ENCODE assay signal across 8 mouse cellular contexts in the genomic region with DNA sequence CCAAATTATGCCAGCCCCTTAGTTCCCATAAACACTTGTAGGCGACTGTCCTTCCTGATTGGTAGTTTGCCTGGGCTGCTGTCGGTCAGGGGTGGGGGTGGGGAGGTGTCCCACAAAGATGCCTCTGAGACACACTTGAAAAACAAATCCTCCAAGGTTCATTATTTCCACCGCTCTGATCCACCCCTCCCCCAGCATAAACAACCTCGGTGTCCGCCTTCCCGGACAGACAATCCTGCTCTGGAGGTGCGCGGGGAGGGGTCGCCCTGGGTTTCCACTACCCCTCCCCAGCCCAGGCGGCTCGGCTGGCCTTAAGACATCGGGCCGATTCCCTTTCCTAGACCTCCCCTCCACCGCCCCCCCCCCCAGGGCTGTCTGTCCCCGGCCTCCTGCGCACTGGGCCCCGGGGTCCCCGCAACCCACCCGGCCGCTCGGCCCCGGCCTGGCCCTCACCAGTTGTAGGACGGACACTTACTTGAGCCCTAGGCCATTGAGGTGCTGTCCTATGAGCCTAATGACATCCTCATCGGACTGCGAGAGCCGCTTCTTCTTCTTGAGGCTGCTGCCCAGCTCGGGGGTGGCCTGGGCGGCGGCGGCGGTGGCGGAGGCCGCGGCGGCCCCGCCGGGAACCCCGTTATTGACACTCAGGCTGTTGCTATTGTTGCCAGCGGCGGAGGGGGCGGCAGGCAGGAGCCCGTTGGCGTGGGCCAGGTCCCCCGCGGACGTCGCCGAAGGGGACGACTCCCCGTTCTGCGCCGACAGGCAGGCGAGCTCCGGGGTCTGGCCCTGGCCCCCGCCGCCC. TPM values are rescaled to one million over a fixed set of nuclear protein-coding genes. Genes with fewer than 3 reads are reported as not detected.
A peak's percentile ranks its signal among the peaks of the same experiment; 100 is the strongest.
DNase-seq lines count a peak whose midpoint lies in the region; ATAC-seq and TF ChIP-seq lines count a peak whose summit lies in the region.

No protein-coding gene starts in this region.

- peak; percentile 9; the same call in 1 of the 2 replicates for ATAC-seq in intestine, postnatal 0 days
- peak; percentile 19; the same call in 1 of the 2 replicates for ATAC-seq in liver, embryonic 14.5 days (ENCODE audit: insufficient read depth)

- peak overlapping the region; percentile 99 for H3K9ac ChIP-seq in intestine, postnatal 0 days (ENCODE audit: low read depth, low read length)
- H3K9ac ChIP-seq in liver, embryonic 14.5 days (replicated peaks): peak overlapping the region; percentile 99

- H3K27me3 ChIP-seq in intestine, postnatal 0 days (replicated peaks; ENCODE audit: control insufficient read depth, insufficient read depth, low read length): no peaks in the 10 kb centered on the region
- H3K27me3 ChIP-seq in liver, embryonic 14.5 days (ENCODE audit: control insufficient read depth, insufficient read depth, low read length): no peaks in the 10 kb centered on the region
- H3K27me3 ChIP-seq in testis, adult 2 months (ENCODE audit: control insufficient read depth, insufficient read depth, low read length): no peaks in the 10 kb centered on the region

- peak; percentile 50 to 55 for DNase-seq in B cell, adult 2 months
- peak; percentile 57 for DNase-seq in ZHBTc4 (ENCODE audit: low read depth, low spot score)
- DNase-seq in heart, adult 11 months: peak; percentile 98
- DNase-seq in liver, embryonic 14.5 days (ENCODE audit: low read depth in 3 of 3, low spot score in 3 of 3): peak; percentile 47 to 60 (median 51)
- peak; percentile 49 for DNase-seq in naive thymus-derived CD4-positive, alpha-beta T cell, adult 2 months (ENCODE audit: low read depth)

- TF ChIP-seq POLR2A in cortical plate, adult 2 months (IDR thresholded peaks at IDR 0.05; ENCODE audit: extremely low read depth, insufficient read depth, low read length): no peak
- no peak for TF ChIP-seq POLR2A in testis, adult 2 months (IDR thresholded peaks at IDR 0.05; ENCODE audit: control insufficient read depth, low read depth, low read length)

- TF ChIP-seq EP300 in liver, embryonic 14.5 days (IDR thresholded peaks at IDR 0.05; ENCODE audit: low read depth): no peak

- peak overlapping the region; percentile 58 for H3K4me3 ChIP-seq in cortical plate, adult 2 months (ENCODE audit: insufficient read depth, low read length)
- peak overlapping the region; percentile 83 for H3K4me3 ChIP-seq in intestine, postnatal 0 days (ENCODE audit: low read depth, low read length)
- peak overlapping the region; percentile 96 to 99 for H3K4me3 ChIP-seq in liver, embryonic 14.5 days (ENCODE audit: insufficient read depth in 1 of 2, low read depth in 2 of 2, low read length in 2 of 2)
- H3K4me3 ChIP-seq in testis, adult 2 months (ENCODE audit: control insufficient read depth, low read depth, low read length): peak overlapping the region; percentile 99

- 0 out of 2 replicates have a peak, but pooled peaks cover 3% of the 10 kb centered on the region for H3K36me3 ChIP-seq in intestine, postnatal 0 days (ENCODE audit: control insufficient read depth, insufficient read depth)
- H3K36me3 ChIP-seq in liver, embryonic 14.5 days (replicated peaks; ENCODE audit: control insufficient read depth, insufficient read depth, low read depth): peaks cover 28% of the 10 kb centered on the region
- no peaks in the 10 kb centered on the region for H3K36me3 ChIP-seq in testis, adult 2 months (ENCODE audit: control insufficient read depth, insufficient read depth, low read length)

- no peaks in the 10 kb centered on the region; the same call in 1 of the 2 replicates for H3K4me1 ChIP-seq in cortical plate, adult 2 months (ENCODE audit: control insufficient read depth, insufficient read depth, low read length)
- H3K4me1 ChIP-seq in intestine, postnatal 0 days (replicated peaks; ENCODE audit: control insufficient read depth, insufficient read depth, low read length): no peaks in the 10 kb centered on the region
- H3K4me1 ChIP-seq in liver, embryonic 14.5 days (replicated peaks; ENCODE audit: control insufficient read depth in 2 of 2, insufficient read depth in 2 of 2, low read length in 1 of 2): peaks cover 26 to 35% of the 10 kb centered on the region in 2 experiments
- peaks cover 9% of the 10 kb centered on the region for H3K4me1 ChIP-seq in testis, adult 2 months (ENCODE audit: control insufficient read depth, insufficient read depth, low read length)

- peak overlapping the region; percentile 98 for H3K27ac ChIP-seq in cortical plate, adult 2 months (ENCODE audit: insufficient read depth, low read length)
- peak overlapping the region; percentile 94 for H3K27ac ChIP-seq in intestine, postnatal 0 days (ENCODE audit: low read depth, low read length)
- peak overlapping the region; percentile 97 for H3K27ac ChIP-seq in liver, embryonic 14.5 days
- H3K27ac ChIP-seq in testis, adult 2 months (ENCODE audit: control insufficient read depth, insufficient read depth, low read depth, low read length): peak overlapping the region; percentile 91

- H3K9me3 ChIP-seq in intestine, postnatal 0 days (ENCODE audit: control insufficient read depth): no peaks in the 10 kb centered on the region
- no peaks in the 10 kb centered on the region for H3K9me3 ChIP-seq in liver, embryonic 14.5 days (ENCODE audit: control insufficient read depth, low read length)

- TF ChIP-seq CTCF in cortical plate, adult 2 months (IDR thresholded peaks at IDR 0.05; ENCODE audit: extremely low read depth, insufficient read depth, low read length): no peak
- no peak for TF ChIP-seq CTCF in intestine, postnatal 0 days (IDR thresholded peaks at IDR 0.05; ENCODE audit: low read depth)
- no peak for TF ChIP-seq CTCF in liver, embryonic 14.5 days (IDR thresholded peaks at IDR 0.05; ENCODE audit: low read depth)
- TF ChIP-seq CTCF in testis, adult 2 months (IDR thresholded peaks at IDR 0.05; ENCODE audit: control insufficient read depth, insufficient read depth, insufficient replicate concordance, low read depth, low read length): no peak

- WGBS in intestine, postnatal 0 days: under 1% methylated on average over 48 of the region's 56 CpGs
- WGBS in liver, embryonic 14.5 days (ENCODE audit: insufficient replicate concordance): 1% methylated on average over 54 of the region's 56 CpGs

- peak overlapping the region; percentile 90 for H3K4me2 ChIP-seq in intestine, postnatal 0 days (replicated peaks; ENCODE audit: low read depth)
- H3K4me2 ChIP-seq in liver, embryonic 14.5 days (ENCODE audit: low read depth): peak overlapping the region; percentile 80

RNA-seq across cellular contexts. Expression of gene Wdr26, which starts 1.0 kb away (rescaled TPM):
- polyA plus RNA-seq in cortical plate, adult 2 months (2012; rRNA removed): 48.6 and 50.7 TPM in 2 replicates
- polyA plus RNA-seq in intestine, postnatal 0 days (2015; fragmentation: Nextera tagmentation; extraction: Ambion mirVana): 29.3 and 32.8 TPM in 2 replicates
- polyA plus RNA-seq in liver, embryonic 14.5 days (2012; rRNA removed): 47.8 and 68.9 TPM in 2 replicates
- 57.8 and 64.4 TPM in 2 replicates for polyA plus RNA-seq in liver, embryonic 14.5 days (2014; fragmentation: Nextera tagmentation; extraction: Ambion mirVana)
- 94.0 and 96.3 TPM in 2 replicates for polyA plus RNA-seq in testis, adult 2 months (2012; rRNA removed)

Comparison
In these comparisons a context has a peak if more than half of its experiments do, and no peak if none do; other contexts are left out.
1. Peak in every context shown above with its lines: DNase-seq, ATAC-seq, H3K4me3 ChIP-seq and H3K27ac ChIP-seq.